Mouse (Mus musculus) forebrain, embryonic 12.5 days (tissue): ENCODE data around the gene Svopl. TPM values are rescaled to one million over a fixed set of nuclear protein-coding genes. Genes with fewer than 3 reads are reported as not detected.

Experiments used
- ATAC-seq: fragments of 200-750 bp; cut with Nextera tagmentation; 2 replicates; pipeline ENCODE4 v1.8.0; 2017; ENCODE audit warnings: moderate TSS enrichment; ENCODE audit not compliant: low FRiP score
- H3K27ac ChIP-seq: fragments of 300-500 bp; sonication (generic); 2 replicates; pipeline ENCODE4 v1.5.1; 2016; ENCODE audit warnings: mild to moderate bottlenecking
- H3K27me3 ChIP-seq: fragments of 300-500 bp; sonication (generic); 2 replicates; pipeline ENCODE4 v1.6.1; 2016; ENCODE audit warnings: mild to moderate bottlenecking
- H3K36me3 ChIP-seq: fragments of 300-500 bp; sonication (generic); replicated peaks from 2 replicates; pipeline ENCODE4 v1.6.1; 2016; ENCODE audit warnings: mild to moderate bottlenecking
- H3K4me1 ChIP-seq: fragments of 300-500 bp; sonication (generic); 2 replicates; pipeline ENCODE4 v1.6.1; 2016
- H3K4me2 ChIP-seq: fragments of 300-500 bp; sonication (generic); 2 replicates; pipeline ENCODE4 v1.6.1; 2016; ENCODE audit warnings: mild to moderate bottlenecking, moderate library complexity
- H3K4me3 ChIP-seq: fragments of 300-500 bp; sonication (generic); replicated peaks from 2 replicates; pipeline ENCODE4 v1.5.1; 2016; ENCODE audit warnings: mild to moderate bottlenecking
- H3K9ac ChIP-seq: fragments of 300-500 bp; sonication (generic); 2 replicates; pipeline ENCODE4 v1.6.1; 2016; ENCODE audit warnings: mild to moderate bottlenecking
- H3K9me3 ChIP-seq: fragments of 300-500 bp; sonication (generic); 2 replicates; pipeline ENCODE4 v1.6.1; 2016
- WGBS: fragments of 180-500 bp; shearing (Covaris S2); methylation state at CpG from one replicate; pipeline ENCODE4 v1.1.7; 2016; 5-methylcytosine and 5-hydroxymethylcytosine counted together
- polyA plus RNA-seq: library from polyadenylated mRNA; unstranded; fragments of >200 nt; fragmentation: Nextera tagmentation; extraction: Ambion mirVana; gene quantifications from 2 replicates; pipeline ENCODE4 v1.2.1, GENCODE M21; 2016

The Svopl gene
- polyA plus RNA-seq, result 1.1 and 1.9 TPM in 2 replicates

DNA sequence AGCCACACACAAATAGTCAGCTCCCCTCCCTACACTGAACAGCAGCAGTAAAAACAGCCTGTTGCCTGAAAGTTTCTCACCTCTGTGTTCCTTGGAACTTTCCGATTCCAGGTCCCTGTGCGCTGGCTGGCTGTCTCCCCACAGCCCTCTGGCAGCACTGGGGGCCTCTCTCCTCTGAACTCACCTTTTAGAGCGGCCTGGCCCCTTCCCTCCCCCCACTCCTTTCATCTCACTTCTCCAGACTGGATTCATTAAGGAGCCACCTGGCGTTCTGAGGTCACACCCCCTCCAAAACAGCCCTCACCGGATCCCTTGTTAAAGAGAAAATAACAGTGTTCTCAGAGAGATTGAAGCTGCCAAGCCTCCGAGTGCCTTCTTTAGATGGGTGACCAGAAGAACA is at the start of gene Svopl:
Svopl (minus strand) TSS at position 159 of the 400 bp plus-strand sequence.
- H3K4me2 ChIP-seq, result no peak within 1 kb of the TSS
- H3K9ac ChIP-seq, result no peak within 1 kb of the TSS
- H3K36me3 ChIP-seq, result no peaks in the 10 kb centered on the region
- WGBS, result 13% methylated on average over 6 of the region's 6 CpGs
- H3K27ac ChIP-seq, result no peak within 1 kb of the TSS
- H3K9me3 ChIP-seq, result no peaks in the 10 kb centered on the region
- no peak for ATAC-seq
- no peaks in the 10 kb centered on the region for H3K27me3 ChIP-seq
- H3K4me3 ChIP-seq, result no peak within 1 kb of the TSS
- H3K4me1 ChIP-seq, result peaks cover 11% of the 10 kb centered on the region; the same call in 1 of the 2 replicates

DNA sequence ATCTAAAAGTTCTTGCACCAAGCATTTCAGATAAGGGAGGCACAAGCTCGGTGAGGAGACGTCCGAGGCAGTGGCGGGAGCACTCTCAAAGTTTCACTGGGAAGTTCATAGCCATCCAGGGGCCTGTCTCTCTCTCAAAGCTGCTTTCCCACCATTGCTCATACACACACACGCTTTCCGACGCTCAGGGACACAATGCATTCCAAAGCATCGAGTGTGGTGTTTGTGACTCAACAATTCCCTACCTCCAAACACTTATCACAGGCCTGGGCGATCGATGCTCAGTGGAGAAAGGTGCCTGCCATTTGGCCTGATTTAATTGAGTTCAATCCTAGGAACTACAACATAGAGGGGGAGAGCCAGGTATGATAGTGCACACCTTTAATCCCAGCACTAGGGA is 47.9 kb upstream of the Svopl start:
- Histone ChIP-seq H3K9me3 (no peaks in the 10 kb centered on the region), H3K4me3 (no peak overlapping the region), H3K4me2 (no peak overlapping the region), H3K27ac (no peak overlapping the region), H3K9ac (no peak overlapping the region), H3K4me1 (no peaks in the 10 kb centered on the region), H3K27me3 (no peaks in the 10 kb centered on the region), H3K36me3 (no peaks in the 10 kb centered on the region)
- 86% methylated on average over 10 of the region's 10 CpGs for WGBS
- no peak for ATAC-seq

DNA sequence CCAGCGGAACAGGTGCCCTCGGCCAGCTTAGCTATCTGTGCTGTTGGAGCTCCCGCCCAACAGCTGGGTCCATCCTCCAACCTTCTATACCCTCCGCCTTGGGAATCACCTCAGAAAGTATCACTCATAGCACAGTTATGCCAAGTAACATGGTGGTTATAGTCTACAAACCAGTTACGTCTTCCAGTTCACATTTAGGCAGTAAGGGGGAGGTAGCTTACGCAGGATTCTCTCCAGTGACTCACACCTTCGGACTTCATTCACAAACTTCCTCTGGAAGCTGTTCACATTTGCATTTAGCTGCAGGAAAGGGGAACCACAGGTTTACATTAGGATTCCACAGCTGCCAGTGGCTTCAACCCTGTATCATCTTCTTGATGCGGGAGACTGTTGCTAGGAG is 45.7 kb upstream of the Svopl start:
- H3K36me3 ChIP-seq, result no peaks in the 10 kb centered on the region
- H3K9me3 ChIP-seq, result no peaks in the 10 kb centered on the region
- no peak overlapping the region for H3K4me3 ChIP-seq
- ATAC-seq, result no peak
- no peaks in the 10 kb centered on the region for H3K4me1 ChIP-seq
- 94% methylated on average over 8 of the region's 8 CpGs for WGBS
- no peak overlapping the region for H3K27ac ChIP-seq
- no peaks in the 10 kb centered on the region for H3K27me3 ChIP-seq
- no peak overlapping the region for H3K9ac ChIP-seq
- no peak overlapping the region for H3K4me2 ChIP-seq

DNA sequence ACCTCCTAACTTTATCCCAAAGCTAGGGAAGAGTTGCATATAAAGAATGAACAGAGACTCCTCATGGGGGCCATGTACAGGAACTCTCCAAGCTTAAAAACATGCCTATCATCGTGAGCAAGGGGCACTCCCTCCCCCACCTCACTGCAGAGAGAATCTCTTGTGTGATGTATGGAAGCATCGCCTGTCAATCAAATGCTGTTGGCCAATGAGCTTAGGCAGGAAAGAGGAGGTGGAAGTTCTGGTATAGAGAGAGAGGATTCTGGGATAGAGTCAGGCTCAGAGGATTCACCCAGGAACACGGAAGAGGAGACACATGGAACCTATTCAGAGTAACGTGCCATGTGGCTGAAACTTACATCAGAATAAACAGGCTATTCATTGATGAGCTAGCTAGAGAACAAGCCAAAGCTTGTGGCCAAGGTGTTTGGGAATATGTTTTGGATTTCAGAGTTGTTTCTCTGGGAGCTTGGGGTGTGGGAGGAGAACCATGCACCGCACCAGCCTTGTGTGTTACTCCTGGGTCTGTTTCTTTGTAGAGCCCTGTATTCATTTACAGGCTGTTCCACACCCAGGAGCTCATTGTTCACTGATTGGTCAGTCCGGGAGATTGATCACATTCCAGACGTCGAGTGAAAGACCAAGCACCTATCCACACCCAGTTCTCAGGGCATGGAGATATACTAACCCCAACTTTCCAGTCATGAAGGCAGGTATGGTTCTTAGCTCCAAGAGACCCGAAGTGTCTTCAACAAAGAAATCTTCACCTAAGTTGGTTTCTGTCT is 40.6 kb upstream of the Svopl start:
- Histone ChIP-seq H3K9me3 (no peaks in the 10 kb centered on the region), H3K4me3 (no peak overlapping the region), H3K9ac (no peak overlapping the region), H3K4me1 (no peaks in the 10 kb centered on the region), H3K36me3 (no peaks in the 10 kb centered on the region), H3K4me2 (no peak overlapping the region), H3K27ac (no peak overlapping the region), H3K27me3 (no peaks in the 10 kb centered on the region)
- ATAC-seq, result no peak
- WGBS, result 74% methylated on average over 9 of the region's 9 CpGs

DNA sequence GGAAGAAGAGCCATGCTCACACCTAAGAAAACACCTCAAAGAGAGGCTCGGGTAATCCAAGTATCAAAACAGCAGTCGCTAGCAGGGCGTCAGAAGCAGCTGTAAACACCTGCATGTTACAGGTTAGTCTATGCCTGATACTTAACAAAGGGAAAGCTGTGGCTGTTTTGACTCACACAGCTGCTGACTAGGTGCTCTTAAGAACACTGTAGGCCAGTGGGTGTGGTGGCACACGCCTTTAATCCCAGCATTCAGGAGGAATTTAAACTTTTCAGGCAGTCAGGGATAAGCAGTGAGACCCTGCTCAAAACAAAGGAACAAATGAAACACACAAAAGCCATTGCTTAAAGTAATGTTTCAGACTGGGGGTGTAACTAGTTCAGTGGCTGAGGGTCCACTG is 36.4 kb upstream of the Svopl start:
- H3K4me1 ChIP-seq, result 0 out of 2 replicates have a peak, but pooled peaks cover 3% of the 10 kb centered on the region
- no peak overlapping the region for H3K4me2 ChIP-seq
- 34% methylated on average over 4 of the region's 4 CpGs for WGBS
- H3K9me3 ChIP-seq, result no peaks in the 10 kb centered on the region
- H3K9ac ChIP-seq, result no peak overlapping the region
- no peaks in the 10 kb centered on the region for H3K27me3 ChIP-seq
- no peaks in the 10 kb centered on the region for H3K36me3 ChIP-seq
- no peak overlapping the region for H3K27ac ChIP-seq
- H3K4me3 ChIP-seq, result no peak overlapping the region
- ATAC-seq, result no peak

DNA sequence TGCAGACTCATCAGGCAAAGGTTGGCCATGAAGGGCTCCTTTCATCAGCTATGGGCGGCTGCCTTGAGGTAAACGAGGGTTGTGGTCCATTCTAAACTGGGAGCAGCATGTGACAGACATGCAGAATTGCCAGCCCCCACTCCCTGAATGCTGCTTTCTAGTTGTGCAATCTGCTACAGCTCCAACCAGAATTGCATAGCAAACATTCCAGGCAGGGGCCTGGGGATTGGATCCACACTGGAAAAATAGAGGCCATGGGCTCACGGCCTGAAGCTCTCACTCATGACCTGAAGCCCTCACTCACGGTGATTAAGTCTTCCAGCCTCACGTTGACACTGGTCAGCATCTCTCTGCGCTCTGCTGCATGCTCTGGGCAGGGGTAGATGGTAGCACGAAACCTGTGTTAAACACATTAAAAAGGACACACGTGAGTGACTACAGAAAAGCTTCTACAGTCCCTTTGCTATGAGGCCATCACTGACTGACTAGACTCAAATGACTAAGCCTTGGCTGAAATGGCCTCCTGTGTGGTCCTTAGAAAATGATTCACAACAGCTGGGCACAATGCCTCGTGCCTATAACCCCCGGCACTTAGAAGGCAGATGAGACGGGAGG is 35.0 kb upstream of the Svopl start:
- Histone ChIP-seq H3K27me3 (no peaks in the 10 kb centered on the region), H3K36me3 (no peaks in the 10 kb centered on the region), H3K9ac (no peak overlapping the region), H3K4me3 (no peak overlapping the region), H3K4me2 (no peak overlapping the region), H3K27ac (no peak overlapping the region), H3K9me3 (no peaks in the 10 kb centered on the region), H3K4me1 (0 out of 2 replicates have a peak, but pooled peaks cover 3% of the 10 kb centered on the region)
- 66% methylated on average over 11 of the region's 11 CpGs for WGBS
- ATAC-seq, result no peak

DNA sequence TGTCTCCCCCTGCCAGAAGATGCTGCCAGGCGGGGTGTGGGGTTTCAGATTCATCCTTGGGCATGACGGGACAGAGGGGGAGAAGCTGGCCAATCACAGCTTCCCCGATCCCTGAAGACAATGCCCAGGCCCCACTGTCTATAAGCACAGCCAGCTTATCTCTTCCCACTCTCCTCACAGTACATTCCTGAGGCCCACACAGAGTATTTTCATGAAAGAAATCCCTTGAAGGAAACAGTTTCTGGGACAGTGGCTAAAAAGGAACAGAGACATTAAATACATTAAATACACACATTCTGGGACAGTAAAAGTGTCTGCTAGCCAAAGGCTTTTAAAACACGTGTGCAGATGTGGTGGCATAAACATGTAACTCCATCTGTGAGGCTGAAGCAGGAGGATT is 33.6 kb upstream of the Svopl start:
- Histone ChIP-seq H3K9ac (no peak overlapping the region), H3K4me1 (0 out of 2 replicates have a peak, but pooled peaks cover 3% of the 10 kb centered on the region), H3K27me3 (no peaks in the 10 kb centered on the region), H3K4me2 (no peak overlapping the region), H3K36me3 (no peaks in the 10 kb centered on the region), H3K4me3 (no peak overlapping the region), H3K27ac (no peak overlapping the region), H3K9me3 (no peaks in the 10 kb centered on the region)
- no peak for ATAC-seq
- 74% methylated on average over 4 of the region's 4 CpGs for WGBS

DNA sequence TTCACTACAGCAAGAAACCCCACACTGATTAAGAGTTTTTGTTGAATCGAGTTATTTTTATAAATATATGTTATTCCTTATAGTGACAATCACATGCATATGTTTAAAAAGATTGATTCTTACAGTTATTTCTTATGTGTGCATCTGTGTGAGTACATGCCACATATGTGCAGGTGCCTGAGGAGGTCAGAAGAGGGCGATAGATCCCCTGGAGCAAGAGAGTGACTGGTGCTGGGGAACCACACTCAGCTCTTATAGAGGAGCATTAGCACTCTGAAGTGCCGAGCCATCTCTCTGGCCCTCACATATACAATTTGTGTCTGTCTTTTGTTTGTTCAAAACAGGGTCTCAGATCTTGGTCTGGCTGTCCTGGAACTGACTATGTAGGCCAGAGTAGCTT is 26.8 kb upstream of the Svopl start:
- H3K9ac ChIP-seq, result no peak overlapping the region
- no peaks in the 10 kb centered on the region for H3K4me1 ChIP-seq
- ATAC-seq, result no peak
- H3K27ac ChIP-seq, result no peak overlapping the region
- H3K27me3 ChIP-seq, result no peaks in the 10 kb centered on the region
- no peak overlapping the region for H3K4me2 ChIP-seq
- 85% methylated on average over 3 of the region's 3 CpGs for WGBS
- no peak overlapping the region for H3K4me3 ChIP-seq
- no peaks in the 10 kb centered on the region for H3K9me3 ChIP-seq
- no peaks in the 10 kb centered on the region for H3K36me3 ChIP-seq

DNA sequence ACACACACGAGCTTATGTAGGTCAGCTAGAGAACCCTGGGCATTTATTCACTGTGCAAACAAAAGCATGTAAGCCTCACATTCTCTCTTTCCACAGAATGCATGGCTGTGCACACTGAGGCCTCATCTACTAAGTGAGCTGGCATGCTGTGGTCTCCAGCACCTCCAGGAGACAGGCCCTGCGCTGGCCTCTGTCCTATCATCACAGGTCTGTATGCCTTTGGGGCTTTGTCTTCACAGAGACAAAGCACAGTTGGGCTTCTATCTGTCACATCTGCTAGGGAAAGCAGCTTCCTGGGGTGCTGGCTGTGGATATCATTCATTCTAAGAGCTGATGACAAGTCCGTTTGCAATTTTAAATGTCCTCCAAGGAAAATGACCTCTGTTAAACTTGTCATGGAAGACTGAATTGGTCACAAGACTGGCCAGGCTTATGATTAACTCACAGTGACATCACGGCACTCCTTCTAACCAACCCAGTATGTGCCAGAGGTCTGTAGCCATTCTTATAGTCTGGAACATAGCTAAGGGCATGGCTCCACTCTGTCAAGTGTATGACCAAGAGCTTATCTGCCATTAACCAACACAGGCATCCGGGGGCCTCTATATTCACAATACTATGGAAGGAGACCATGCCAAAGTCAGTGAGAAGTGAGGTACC is 25.5 kb upstream of the Svopl start:
- ATAC-seq, result no peak
- WGBS, result 78% methylated on average over 5 of the region's 5 CpGs

DNA sequence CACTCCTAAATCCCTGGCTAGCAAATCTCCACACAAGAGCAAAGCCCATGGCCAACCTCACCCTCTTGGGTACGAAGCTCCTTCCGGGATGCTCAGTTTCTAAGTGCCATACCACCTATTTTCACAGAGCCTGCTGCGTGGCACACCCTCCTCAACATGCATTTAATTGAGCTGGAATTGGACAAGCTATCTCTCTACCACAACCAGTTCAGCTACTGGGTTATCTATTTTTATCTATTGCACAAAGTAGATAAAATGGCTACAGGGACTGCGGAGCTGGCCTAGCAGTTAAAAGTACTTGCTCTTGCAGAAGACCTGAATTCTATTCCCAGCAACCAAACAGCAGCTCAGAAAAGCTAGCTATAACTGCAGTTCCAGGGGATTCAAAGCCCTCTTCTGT is 24.5 kb upstream of the Svopl start:
- 97% methylated on average over 4 of the region's 4 CpGs for WGBS
- Histone ChIP-seq H3K27me3 (no peaks in the 10 kb centered on the region), H3K4me3 (no peak overlapping the region), H3K4me2 (no peak overlapping the region), H3K27ac (no peak overlapping the region), H3K9me3 (no peaks in the 10 kb centered on the region), H3K9ac (no peak overlapping the region), H3K4me1 (no peaks in the 10 kb centered on the region), H3K36me3 (no peaks in the 10 kb centered on the region)
- ATAC-seq, result no peak

More for the DNA sequence above, 25.5 kb upstream of the Svopl start:
- no peaks in the 10 kb centered on the region for H3K9me3 ChIP-seq
- no peaks in the 10 kb centered on the region for H3K4me1 ChIP-seq
- H3K27me3 ChIP-seq, result no peaks in the 10 kb centered on the region
- no peaks in the 10 kb centered on the region for H3K36me3 ChIP-seq
- H3K4me3 ChIP-seq, result no peak overlapping the region
- H3K4me2 ChIP-seq, result no peak overlapping the region
- no peak overlapping the region for H3K27ac ChIP-seq
- H3K9ac ChIP-seq, result no peak overlapping the region

DNA sequence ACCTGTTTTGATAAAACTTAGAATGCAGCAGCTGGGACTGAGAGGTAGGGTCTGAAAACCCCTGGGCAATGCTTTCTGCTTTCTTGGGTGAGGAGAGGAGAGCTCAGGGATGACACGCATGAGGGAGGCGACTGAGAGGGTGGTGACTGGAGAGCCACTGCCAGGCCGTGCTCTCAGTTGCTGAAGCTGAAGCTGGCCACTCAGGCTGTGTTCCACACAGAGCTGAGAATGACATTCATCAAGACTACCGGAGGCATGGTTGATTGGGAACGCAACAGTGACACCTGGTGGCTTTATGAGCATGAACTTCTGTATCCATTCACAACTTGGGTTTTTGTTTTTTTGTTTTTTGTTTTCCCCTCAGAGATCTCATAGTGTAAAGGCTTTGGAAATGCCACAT is 19.4 kb upstream of the Svopl start:
- peak; percentile 82 for ATAC-seq
- H3K27ac ChIP-seq, result no peak overlapping the region
- no peaks in the 10 kb centered on the region for H3K9me3 ChIP-seq
- H3K4me1 ChIP-seq, result no peaks in the 10 kb centered on the region
- under 1% methylated on average over 5 of the region's 5 CpGs for WGBS
- no peaks in the 10 kb centered on the region for H3K36me3 ChIP-seq
- no peaks in the 10 kb centered on the region for H3K27me3 ChIP-seq
- H3K4me3 ChIP-seq, result no peak overlapping the region
- no peak overlapping the region for H3K4me2 ChIP-seq
- H3K9ac ChIP-seq, result no peak overlapping the region

DNA sequence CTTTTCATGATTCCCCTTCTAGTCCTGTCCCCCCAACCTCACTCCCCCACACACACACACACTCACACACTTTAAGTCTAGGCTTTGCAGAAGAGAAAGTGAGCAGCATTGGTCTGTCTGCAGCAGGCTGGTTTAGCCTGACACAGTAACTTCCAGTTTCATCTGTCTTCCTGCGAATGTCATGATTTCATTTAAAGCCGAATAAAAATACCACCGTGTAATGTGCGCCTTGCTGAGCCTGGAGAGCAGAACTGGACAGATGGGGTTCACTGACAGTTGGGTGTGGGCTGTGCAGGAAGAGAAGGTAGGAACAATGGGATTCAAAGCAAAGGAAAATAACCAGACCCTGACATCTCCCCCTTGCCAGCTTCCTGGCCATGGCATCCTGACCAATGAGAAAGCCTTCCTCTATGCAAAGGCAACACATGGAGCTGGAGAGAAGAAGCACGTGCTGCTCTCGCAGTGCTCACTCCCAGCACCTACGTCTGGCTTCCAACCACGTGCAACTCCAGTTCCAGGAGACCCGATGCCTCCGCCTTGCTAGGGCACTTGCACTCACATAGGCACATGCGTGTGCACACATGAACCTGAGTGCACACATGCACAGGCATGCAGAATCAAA is 18.8 kb upstream of the Svopl start:
- Histone ChIP-seq H3K4me2 (no peak overlapping the region), H3K4me3 (no peak overlapping the region), H3K27me3 (no peaks in the 10 kb centered on the region), H3K4me1 (no peaks in the 10 kb centered on the region), H3K9ac (no peak overlapping the region), H3K27ac (no peak overlapping the region), H3K36me3 (no peaks in the 10 kb centered on the region), H3K9me3 (no peaks in the 10 kb centered on the region)
- WGBS, result 79% methylated on average over 11 of the region's 11 CpGs
- peak; percentile 55; the same call in 1 of the 2 replicates for ATAC-seq
